Mouse (Mus musculus): ENCODE measurements around the gene Syt7. TPM values are rescaled to one million over a fixed set of nuclear protein-coding genes. Genes with fewer than 3 reads are reported as not detected.

Syt7 gene
- polyA plus RNA-seq, 1 experiment, result 11.0 TPM

- H3K27me3 ChIP-seq (ENCODE audit: control insufficient read depth, insufficient read depth, low read length), result no peaks in the 10 kb centered on the region
- TF ChIP-seq CTCF (IDR thresholded peaks at IDR 0.05; ENCODE audit: control insufficient read depth, insufficient read depth, insufficient replicate concordance, low read depth, low read length) (no peak), POLR2A (IDR thresholded peaks at IDR 0.05; ENCODE audit: control insufficient read depth, low read depth, low read length) (no peak)
These were observed 41.1 kb upstream of the Syt7 start for GRCm38 (mm10) chr19:10347628-10348273.

GRCm38 (mm10) chr19:10352218-10352617 lies 36.7 kb upstream of the Syt7 start:
- H3K27me3 ChIP-seq (ENCODE audit: control insufficient read depth, insufficient read depth, low read length), result no peaks in the 10 kb centered on the region
- TF ChIP-seq CTCF (IDR thresholded peaks at IDR 0.05; ENCODE audit: control insufficient read depth, insufficient read depth, insufficient replicate concordance, low read depth, low read length) (no peak), POLR2A (IDR thresholded peaks at IDR 0.05; ENCODE audit: control insufficient read depth, low read depth, low read length) (no peak)
- no peak overlapping the region for H3K27ac ChIP-seq (ENCODE audit: control insufficient read depth, insufficient read depth, low read depth, low read length)

More at GRCm38 (mm10) chr19:10347628-10348273, 41.1 kb upstream of the Syt7 start:
- H3K36me3 ChIP-seq (ENCODE audit: control insufficient read depth, insufficient read depth, low read length), result no peaks in the 10 kb centered on the region
- H3K4me1 ChIP-seq (ENCODE audit: control insufficient read depth, insufficient read depth, low read length), result no peaks in the 10 kb centered on the region; the same call in 1 of the 2 replicates
- H3K4me3 ChIP-seq (ENCODE audit: control insufficient read depth, low read depth, low read length), result no peak overlapping the region
- no peak overlapping the region for H3K27ac ChIP-seq (ENCODE audit: control insufficient read depth, insufficient read depth, low read depth, low read length)

GRCm38 (mm10) chr19:10354830-10355229 lies 34.1 kb upstream of the Syt7 start:
- no peaks in the 10 kb centered on the region for H3K36me3 ChIP-seq (ENCODE audit: control insufficient read depth, insufficient read depth, low read length)
- peaks cover 2% of the 10 kb centered on the region; the same call in 1 of the 2 replicates for H3K4me1 ChIP-seq (ENCODE audit: control insufficient read depth, insufficient read depth, low read length)
- no peak overlapping the region for H3K27ac ChIP-seq (ENCODE audit: control insufficient read depth, insufficient read depth, low read depth, low read length)
- TF ChIP-seq POLR2A (IDR thresholded peaks at IDR 0.05; ENCODE audit: control insufficient read depth, low read depth, low read length) (no peak), CTCF (IDR thresholded peaks at IDR 0.05; ENCODE audit: control insufficient read depth, insufficient read depth, insufficient replicate concordance, low read depth, low read length) (no peak)
- H3K4me3 ChIP-seq (ENCODE audit: control insufficient read depth, low read depth, low read length), result no peak overlapping the region
- no peaks in the 10 kb centered on the region for H3K27me3 ChIP-seq (ENCODE audit: control insufficient read depth, insufficient read depth, low read length)

More at GRCm38 (mm10) chr19:10352218-10352617, 36.7 kb upstream of the Syt7 start:
- Histone ChIP-seq H3K4me3 (ENCODE audit: control insufficient read depth, low read depth, low read length) (no peak overlapping the region), H3K4me1 (ENCODE audit: control insufficient read depth, insufficient read depth, low read length) (peaks cover 2% of the 10 kb centered on the region; the same call in 1 of the 2 replicates), H3K36me3 (ENCODE audit: control insufficient read depth, insufficient read depth, low read length) (no peaks in the 10 kb centered on the region)

GRCm38 (mm10) chr19:10356845-10357503 lies 31.9 kb upstream of the Syt7 start:
- TF ChIP-seq POLR2A (IDR thresholded peaks at IDR 0.05; ENCODE audit: control insufficient read depth, low read depth, low read length), result no peak
- TF ChIP-seq CTCF (IDR thresholded peaks at IDR 0.05; ENCODE audit: control insufficient read depth, insufficient read depth, insufficient replicate concordance, low read depth, low read length), result no peak
- no peak overlapping the region for H3K27ac ChIP-seq (ENCODE audit: control insufficient read depth, insufficient read depth, low read depth, low read length)
- peaks cover 2% of the 10 kb centered on the region; the same call in 1 of the 2 replicates for H3K4me1 ChIP-seq (ENCODE audit: control insufficient read depth, insufficient read depth, low read length)
- H3K27me3 ChIP-seq (ENCODE audit: control insufficient read depth, insufficient read depth, low read length), result no peaks in the 10 kb centered on the region
- no peaks in the 10 kb centered on the region for H3K36me3 ChIP-seq (ENCODE audit: control insufficient read depth, insufficient read depth, low read length)
- no peak overlapping the region for H3K4me3 ChIP-seq (ENCODE audit: control insufficient read depth, low read depth, low read length)

GRCm38 (mm10) chr19:10359105-10359946 lies 29.6 kb upstream of the Syt7 start:
- Histone ChIP-seq H3K4me3 (ENCODE audit: control insufficient read depth, low read depth, low read length) (no peak overlapping the region), H3K36me3 (ENCODE audit: control insufficient read depth, insufficient read depth, low read length) (no peaks in the 10 kb centered on the region), H3K27me3 (ENCODE audit: control insufficient read depth, insufficient read depth, low read length) (no peaks in the 10 kb centered on the region), H3K4me1 (ENCODE audit: control insufficient read depth, insufficient read depth, low read length) (peaks cover 2% of the 10 kb centered on the region; the same call in 1 of the 2 replicates), H3K27ac (ENCODE audit: control insufficient read depth, insufficient read depth, low read depth, low read length) (no peak overlapping the region)
- TF ChIP-seq POLR2A (IDR thresholded peaks at IDR 0.05; ENCODE audit: control insufficient read depth, low read depth, low read length), result no peak
- no peak for TF ChIP-seq CTCF (IDR thresholded peaks at IDR 0.05; ENCODE audit: control insufficient read depth, insufficient read depth, insufficient replicate concordance, low read depth, low read length)

GRCm38 (mm10) chr19:10362473-10363129 lies 26.3 kb upstream of the Syt7 start:
- no peaks in the 10 kb centered on the region for H3K36me3 ChIP-seq (ENCODE audit: control insufficient read depth, insufficient read depth, low read length)
- no peak overlapping the region for H3K4me3 ChIP-seq (ENCODE audit: control insufficient read depth, low read depth, low read length)
- no peaks in the 10 kb centered on the region for H3K4me1 ChIP-seq (ENCODE audit: control insufficient read depth, insufficient read depth, low read length)
- TF ChIP-seq CTCF (IDR thresholded peaks at IDR 0.05; ENCODE audit: control insufficient read depth, insufficient read depth, insufficient replicate concordance, low read depth, low read length) (no peak), POLR2A (IDR thresholded peaks at IDR 0.05; ENCODE audit: control insufficient read depth, low read depth, low read length) (no peak)
- no peak overlapping the region for H3K27ac ChIP-seq (ENCODE audit: control insufficient read depth, insufficient read depth, low read depth, low read length)
- H3K27me3 ChIP-seq (ENCODE audit: control insufficient read depth, insufficient read depth, low read length), result no peaks in the 10 kb centered on the region
